8 mouse cellular contexts compared by ENCODE assay signal in the genomic region with DNA sequence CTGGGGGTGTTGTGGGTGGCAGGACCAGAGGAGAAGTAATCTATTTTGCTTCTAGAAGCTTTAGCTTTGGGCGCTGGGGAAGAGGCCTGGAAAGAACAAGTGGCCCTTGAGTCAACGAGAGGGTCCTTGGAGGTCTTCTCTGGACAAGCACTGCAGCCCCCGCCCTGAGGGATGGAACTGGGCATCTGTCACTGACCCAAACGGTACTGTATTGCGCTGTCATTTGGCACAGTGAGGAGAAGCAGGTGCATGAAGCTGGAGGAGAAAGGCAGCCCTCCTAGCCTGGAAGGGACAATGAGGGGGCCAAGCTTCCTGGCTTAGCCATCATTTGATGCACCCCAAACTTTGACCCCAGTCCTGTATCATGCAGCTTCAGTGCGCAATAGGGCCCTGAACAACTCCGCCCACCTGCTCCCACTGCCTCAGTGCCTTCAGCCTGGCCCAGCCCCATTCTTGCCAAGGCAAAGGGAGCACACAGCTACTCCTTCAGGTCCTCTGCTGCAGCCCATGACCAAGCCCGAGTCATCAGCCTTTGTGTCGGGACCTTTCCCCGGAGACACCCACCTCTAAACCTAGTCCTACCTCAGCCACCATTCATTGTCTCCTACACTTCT. TPM values are rescaled to one million over a fixed set of nuclear protein-coding genes. Genes with fewer than 3 reads are reported as not detected.
DNase-seq lines count a peak whose midpoint lies in the region; ATAC-seq lines count a peak whose summit lies in the region.

No protein-coding gene starts in this region.

- peaks cover 39% of the 10 kb centered on the region for H3K4me1 ChIP-seq in forebrain, embryonic 16.5 days (replicated peaks; ENCODE audit: control insufficient read depth, insufficient read depth, low read length)
- H3K4me1 ChIP-seq in midbrain, embryonic 11.5 days (ENCODE audit: control insufficient read depth, insufficient read depth, low read length): peaks cover 30% of the 10 kb centered on the region

- H3K36me3 ChIP-seq in forebrain, embryonic 16.5 days (ENCODE audit: control insufficient read depth, insufficient read depth): peaks cover 3% of the 10 kb centered on the region; the same call in 1 of the 2 replicates
- H3K36me3 ChIP-seq in midbrain, embryonic 11.5 days (ENCODE audit: control insufficient read depth, insufficient read depth, low read length): peaks cover 10% of the 10 kb centered on the region

- H3K27ac ChIP-seq in forebrain, embryonic 16.5 days (ENCODE audit: low read length): peak overlapping the region; percentile 100
- peak overlapping the region; percentile 57; the same call in 1 of the 2 replicates for H3K27ac ChIP-seq in midbrain, embryonic 11.5 days (ENCODE audit: low read depth, low read length)

- WGBS in forebrain, embryonic 16.5 days: 32% methylated on average over 10 of the region's 10 CpGs
- 49% methylated on average over 10 of the region's 10 CpGs for WGBS in midbrain, embryonic 11.5 days

- DNase-seq in CD4-positive, CD25-positive, alpha-beta regulatory T cell, adult 2 months (ENCODE audit: low read depth, low spot score): peak; percentile 42
- DNase-seq in right cerebral cortex, postnatal 25 days: peak; percentile 53
- no peak for DNase-seq in right cerebral cortex, adult 2 months (ENCODE audit: low spot score in 2 of 2)
- peak; percentile 57 to 68 for DNase-seq in kidney, postnatal 36 days
- no peak for DNase-seq in midbrain, embryonic 11.5 days (ENCODE audit: low spot score, missing footprints)
- DNase-seq in urinary bladder, postnatal 25 days (ENCODE audit: low spot score): no peak

- peak overlapping the region; percentile 89 for H3K4me3 ChIP-seq in forebrain, embryonic 16.5 days (replicated peaks; ENCODE audit: low read length)
- H3K4me3 ChIP-seq in midbrain, embryonic 11.5 days (ENCODE audit: low read depth, low read length): peak overlapping the region; percentile 76

- H3K9ac ChIP-seq in forebrain, embryonic 16.5 days (replicated peaks; ENCODE audit: low read depth, low read length): peak overlapping the region; percentile 99
- peak overlapping the region; percentile 97 for H3K9ac ChIP-seq in midbrain, embryonic 11.5 days (ENCODE audit: low read length)

- no peaks in the 10 kb centered on the region for H3K27me3 ChIP-seq in forebrain, embryonic 16.5 days (replicated peaks; ENCODE audit: control insufficient read depth, insufficient read depth, low read length)
- H3K27me3 ChIP-seq in midbrain, embryonic 11.5 days (ENCODE audit: control insufficient read depth, insufficient read depth, low read length): no peaks in the 10 kb centered on the region

- no peak for ATAC-seq in CD4-positive, CD25-positive, alpha-beta regulatory T cell, adult 4 months
- no peak for ATAC-seq in forebrain, embryonic 16.5 days
- no peak for ATAC-seq in midbrain, embryonic 11.5 days (ENCODE audit: low FRiP score)

- no peaks in the 10 kb centered on the region for H3K9me3 ChIP-seq in forebrain, embryonic 16.5 days (ENCODE audit: control insufficient read depth, low read length)
- no peaks in the 10 kb centered on the region for H3K9me3 ChIP-seq in midbrain, embryonic 11.5 days (ENCODE audit: control insufficient read depth, low read length)

- peak overlapping the region; percentile 91 for H3K4me2 ChIP-seq in forebrain, embryonic 16.5 days (ENCODE audit: low read length)
- H3K4me2 ChIP-seq in midbrain, embryonic 11.5 days: peak overlapping the region; percentile 93

RNA-seq across cellular contexts. Expression of a gene that starts 1.4 kb away (rescaled TPM):
- polyA plus RNA-seq in CD4-positive, CD25-positive, alpha-beta regulatory T cell, adult 4 months (2017; shearing (Covaris generic)): 100 to 1,000 TPM in 1 of 2 experiments, 10 to 100 TPM in 1; 48.5 to 103 TPM
- polyA plus RNA-seq in forebrain, embryonic 16.5 days (2015; fragmentation: Nextera tagmentation; extraction: Ambion mirVana): 308 and 333 TPM in 2 replicates
- 284 and 295 TPM in 2 replicates for polyA plus RNA-seq in midbrain, embryonic 11.5 days (2014; fragmentation: Nextera tagmentation; extraction: Ambion mirVana)

RNA-seq across cellular contexts. Expression of a gene that starts 16.2 kb away (rescaled TPM):
- 10 to 100 TPM in 1 of 2 experiments, 1 to 10 TPM in 1; 7.9 to 10.2 TPM for polyA plus RNA-seq in CD4-positive, CD25-positive, alpha-beta regulatory T cell, adult 4 months (2017; shearing (Covaris generic))
- 0.15 TPM in 2 replicates for polyA plus RNA-seq in forebrain, embryonic 16.5 days (2015; fragmentation: Nextera tagmentation; extraction: Ambion mirVana)
- 0.94 and 1.2 TPM in 2 replicates for polyA plus RNA-seq in midbrain, embryonic 11.5 days (2014; fragmentation: Nextera tagmentation; extraction: Ambion mirVana)

RNA-seq across cellular contexts. Expression of a gene that starts 22.0 kb away (rescaled TPM):
- polyA plus RNA-seq in CD4-positive, CD25-positive, alpha-beta regulatory T cell, adult 4 months (2017; shearing (Covaris generic)): not detected
- 85.3 and 118 TPM in 2 replicates for polyA plus RNA-seq in forebrain, embryonic 16.5 days (2015; fragmentation: Nextera tagmentation; extraction: Ambion mirVana)
- 8.3 and 8.6 TPM in 2 replicates for polyA plus RNA-seq in midbrain, embryonic 11.5 days (2014; fragmentation: Nextera tagmentation; extraction: Ambion mirVana)

RNA-seq across cellular contexts. Expression of a gene that starts 30.9 kb away (rescaled TPM):
- not detected for polyA plus RNA-seq in CD4-positive, CD25-positive, alpha-beta regulatory T cell, adult 4 months (2017; shearing (Covaris generic))
- polyA plus RNA-seq in forebrain, embryonic 16.5 days (2015; fragmentation: Nextera tagmentation; extraction: Ambion mirVana): 1.9 and 4.5 TPM in 2 replicates
- polyA plus RNA-seq in midbrain, embryonic 11.5 days (2014; fragmentation: Nextera tagmentation; extraction: Ambion mirVana): 9.7 and 10.2 TPM in 2 replicates

RNA-seq across cellular contexts. Expression of a gene that starts 37.0 kb away (rescaled TPM):
- not detected for polyA plus RNA-seq in CD4-positive, CD25-positive, alpha-beta regulatory T cell, adult 4 months (2017; shearing (Covaris generic))
- 50.1 and 60.9 TPM in 2 replicates for polyA plus RNA-seq in forebrain, embryonic 16.5 days (2015; fragmentation: Nextera tagmentation; extraction: Ambion mirVana)
- 22.5 and 23.7 TPM in 2 replicates for polyA plus RNA-seq in midbrain, embryonic 11.5 days (2014; fragmentation: Nextera tagmentation; extraction: Ambion mirVana)

Comparison
In these comparisons a context has a peak if more than half of its experiments do, and no peak if none do; other contexts are left out.
1. DNase-seq: peak in CD4-positive, CD25-positive, alpha-beta regulatory T cell, adult 2 months (single experiment), right cerebral cortex, postnatal 25 days (single experiment) and kidney, postnatal 36 days (2 of 2); none in right cerebral cortex, adult 2 months (0 of 2), midbrain, embryonic 11.5 days (single experiment) and urinary bladder, postnatal 25 days (single experiment).